Mouse (Mus musculus): Measurements from ENCODE around the gene Eddm3b.

The Eddm3b gene

DNA sequence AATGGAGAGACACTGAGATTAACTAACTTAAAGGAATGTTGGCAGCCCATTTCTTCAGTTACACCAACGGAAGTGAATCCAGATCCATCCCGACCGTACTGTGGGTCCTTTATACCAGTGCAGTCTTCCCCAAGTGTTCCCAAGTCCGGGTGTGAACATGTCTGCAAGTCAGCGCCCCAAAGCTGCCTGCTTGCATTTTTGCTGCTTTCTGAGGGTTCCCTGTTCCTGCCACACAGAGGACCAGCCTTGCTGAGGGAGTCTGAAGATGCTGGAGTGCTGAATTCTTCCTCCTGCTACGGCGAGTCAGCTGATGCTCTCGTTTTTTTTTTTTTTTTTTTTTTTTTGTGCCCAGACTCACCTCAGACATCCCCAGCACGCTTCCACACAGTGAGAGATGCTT, 19.3 kb upstream of the Eddm3b start:
- DNase-seq, result no peak

- no peak for DNase-seq
Measured at GRCm38 (mm10) chr14:51095736-51096524, 18.3 kb upstream of the Eddm3b start.

GRCm38 (mm10) chr14:51098300-51098699, 15.9 kb upstream of the Eddm3b start:
- peak; percentile 91 to 93 for DNase-seq

DNA sequence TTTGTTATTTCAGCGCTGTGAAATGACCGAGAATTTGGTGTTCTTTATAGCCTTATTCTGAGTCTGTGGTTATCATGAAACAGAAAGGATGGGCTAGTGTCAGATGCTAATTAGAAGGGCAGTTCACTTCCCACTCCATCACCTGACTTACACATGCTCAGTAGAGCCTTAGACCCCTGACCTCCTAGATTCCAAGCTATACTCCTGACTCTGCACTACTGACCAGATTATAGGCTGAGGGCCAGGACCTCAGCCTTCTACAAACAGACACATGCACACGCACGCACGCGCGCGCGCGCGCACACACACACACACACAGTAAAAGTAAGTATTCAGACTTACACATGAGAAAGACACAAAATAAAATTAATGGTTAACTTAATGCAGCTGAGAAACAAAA, 15.3 kb upstream of the Eddm3b start:
- DNase-seq, result no peak

GRCm38 (mm10) chr14:51101284-51101683, 12.9 kb upstream of the Eddm3b start:
- DNase-seq, result no peak

GRCm38 (mm10) chr14:51103217-51103616, 11.0 kb upstream of the Eddm3b start:
- DNase-seq, result peak; percentile 84 to 88

DNA sequence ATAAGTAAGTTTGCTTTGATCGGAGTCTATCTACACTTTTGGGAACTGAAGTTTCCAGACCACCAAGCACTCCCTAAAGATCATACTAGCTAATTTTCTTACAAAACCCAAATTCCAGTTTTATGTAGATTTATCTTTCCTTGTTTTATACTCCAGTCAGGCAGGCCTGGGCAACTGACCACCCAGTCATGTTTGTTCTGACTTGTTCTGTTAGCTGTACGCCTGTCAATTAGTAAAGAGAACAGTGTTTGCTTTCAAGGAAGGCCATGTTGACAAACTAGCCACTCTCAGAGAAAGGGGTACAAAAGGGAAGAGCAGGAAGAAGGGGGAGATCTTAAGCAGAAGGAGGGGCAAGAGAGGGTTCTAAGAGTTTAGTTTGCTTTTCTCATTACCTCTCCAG, 9.9 kb upstream of the Eddm3b start:
- DNase-seq, result no peak

DNA sequence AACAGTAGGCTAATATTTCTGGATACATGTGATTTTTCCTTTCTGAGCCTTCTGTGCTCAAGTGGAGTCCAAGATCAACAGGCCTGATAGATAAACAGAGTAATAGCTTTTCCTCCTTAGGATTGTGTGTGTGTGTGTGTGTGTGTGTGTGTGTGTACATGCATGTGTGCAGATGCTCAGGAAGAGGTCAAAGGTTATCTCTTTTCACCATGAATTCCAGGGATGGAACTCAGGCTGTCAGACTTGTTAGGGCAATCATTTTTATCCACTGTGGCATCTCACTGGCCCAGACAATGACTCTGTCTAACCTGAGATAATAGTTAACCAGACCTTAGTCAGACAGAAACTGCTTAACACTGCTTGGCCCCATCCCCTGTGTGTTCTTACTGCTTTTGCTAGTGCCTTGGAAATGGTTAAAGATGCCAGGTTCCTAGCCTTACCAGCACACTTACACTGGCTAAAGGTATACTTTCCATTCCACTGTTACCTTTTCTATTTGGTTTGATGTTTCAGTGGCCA, 7.7 kb upstream of the Eddm3b start:
- no peak for DNase-seq

- DNase-seq, result no peak
Measured at GRCm38 (mm10) chr14:51111966-51112365, 2.3 kb upstream of the Eddm3b start.

DNA sequence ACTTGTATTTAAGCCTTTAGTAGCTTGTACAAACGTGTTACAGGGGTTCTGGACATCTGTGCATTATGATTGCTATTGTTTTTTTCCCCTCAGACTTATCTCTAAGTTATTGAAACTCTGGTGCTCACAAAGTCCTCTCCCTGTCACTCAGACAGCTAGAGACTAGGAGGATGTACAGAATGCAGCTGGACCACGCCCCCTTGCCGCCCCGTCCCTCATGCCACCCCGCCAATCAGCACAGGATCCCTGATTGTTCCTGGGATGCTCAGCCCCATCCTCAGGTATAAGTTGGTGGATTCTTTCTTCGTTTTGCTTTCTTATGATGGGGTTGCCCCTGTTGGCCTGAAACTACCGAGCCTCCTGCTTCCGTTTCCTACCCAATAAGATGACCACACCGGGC, 750 bp upstream of the Eddm3b start:
- DNase-seq, result no peak

GRCm38 (mm10) chr14:51125684-51126083, 11.5 kb downstream of the Eddm3b start:
- DNase-seq, result no peak

GRCm38 (mm10) chr14:51127648-51128258, 13.5 kb downstream of the Eddm3b start:
- DNase-seq, result no peak

GRCm38 (mm10) chr14:51128775-51129623, 14.8 kb downstream of the Eddm3b start:
- no peak for DNase-seq

- DNase-seq, result no peak
Measured at GRCm38 (mm10) chr14:51129624-51129975, 15.4 kb downstream of the Eddm3b start.

- DNase-seq, result no peak
Measured at GRCm38 (mm10) chr14:51130315-51130940, 16.2 kb downstream of the Eddm3b start.

DNA sequence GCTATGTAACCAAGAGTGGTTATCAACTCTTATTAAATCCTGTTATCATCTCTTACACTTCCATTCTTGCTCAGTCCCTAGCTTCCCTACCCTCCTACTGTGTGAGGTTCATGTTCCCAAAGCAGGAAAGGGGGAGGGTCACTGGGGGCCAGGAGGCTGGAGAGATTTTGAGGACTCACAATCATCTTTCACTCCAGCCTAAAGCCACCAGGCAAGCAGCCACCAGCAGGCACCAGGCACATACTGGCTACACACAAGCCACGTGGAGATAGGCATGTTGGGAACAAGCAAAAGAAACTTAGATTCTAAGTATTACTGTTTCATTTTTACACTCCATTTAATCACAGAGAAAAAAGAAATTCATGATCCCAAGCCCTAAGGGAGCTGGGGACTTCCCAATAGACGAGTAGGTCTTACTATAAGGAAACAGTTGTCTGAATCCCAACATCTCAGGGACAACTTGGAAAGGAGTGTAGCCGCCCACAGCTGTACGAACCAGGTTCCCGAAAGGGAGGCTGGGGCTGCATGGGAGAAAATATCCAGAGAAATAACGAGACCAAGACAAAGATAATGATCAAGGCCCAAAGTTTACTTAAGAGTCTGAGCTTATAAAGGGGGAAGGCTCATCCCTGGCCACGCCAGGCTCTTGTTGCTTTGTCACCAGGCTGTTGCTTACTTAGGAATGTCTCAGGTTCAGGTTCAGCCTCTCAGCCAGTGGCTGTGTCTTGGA, 17.0 kb downstream of the Eddm3b start:
- no peak for DNase-seq

- no peak for DNase-seq
Measured at GRCm38 (mm10) chr14:51132372-51132771, 18.1 kb downstream of the Eddm3b start.

- DNase-seq, result no peak
Measured at GRCm38 (mm10) chr14:51140342-51140741, 26.1 kb downstream of the Eddm3b start.

DNA sequence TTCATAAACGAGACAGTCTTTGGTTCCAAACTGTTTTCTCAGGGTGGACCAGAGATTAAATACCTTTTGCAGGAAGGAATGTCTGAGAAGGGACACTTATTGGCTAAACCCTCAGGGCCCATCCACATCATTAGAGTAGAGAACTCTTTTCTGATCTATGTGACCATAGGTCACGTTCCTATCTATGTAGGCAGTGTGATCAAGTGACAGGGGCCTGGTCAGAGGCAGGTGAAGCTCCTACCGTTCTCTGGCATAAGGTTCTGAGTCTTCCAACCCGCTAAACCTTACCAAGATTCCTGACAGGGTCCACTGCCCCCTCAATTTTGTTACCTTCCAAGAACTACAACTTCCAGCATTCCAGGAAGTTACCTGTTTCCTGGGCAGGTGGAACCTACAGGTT, 27.9 kb downstream of the Eddm3b start:
- no peak for DNase-seq

- no peak for DNase-seq
Measured at GRCm38 (mm10) chr14:51142568-51142967, 28.3 kb downstream of the Eddm3b start.

DNA sequence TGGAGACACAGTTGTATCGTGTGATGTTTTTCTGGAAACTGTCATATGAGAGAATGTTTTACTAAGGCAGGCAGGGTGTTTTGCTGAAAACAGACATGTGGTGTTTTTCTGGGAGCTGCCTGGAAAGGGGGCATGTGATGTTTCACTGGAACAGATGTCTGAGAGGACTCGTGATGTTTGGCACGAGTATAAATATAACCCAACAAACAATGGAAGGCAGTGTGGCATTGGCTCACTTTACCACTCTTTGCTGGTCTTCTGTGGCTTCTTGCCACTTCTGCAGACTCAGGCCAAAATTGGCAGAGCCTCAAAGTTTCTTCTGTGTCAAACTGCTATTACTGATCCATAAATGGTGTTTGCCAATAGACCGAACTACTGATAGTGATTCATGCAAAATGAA, 29.1 kb downstream of the Eddm3b start:
- DNase-seq, result no peak

GRCm38 (mm10) chr14:51143937-51144336, 29.7 kb downstream of the Eddm3b start:
- no peak for DNase-seq

Measured in cerebellum, postnatal 14 days (tissue).